Mouse (Mus musculus) C2C12 (cell line): ENCODE results near the gene Kif28. TPM values are rescaled to one million over a fixed set of nuclear protein-coding genes. Genes with fewer than 3 reads are reported as not detected.

Source experiments
- H3K27me3 ChIP-seq: one replicate; pipeline ENCODE4 v1.6.1; 2011; ENCODE audit not compliant: control insufficient read depth, insufficient read depth, insufficient read length
- H3K36me3 ChIP-seq: one replicate; pipeline ENCODE4 v1.6.1; 2011; ENCODE audit not compliant: control insufficient read depth, insufficient read depth
- H3K4me3 ChIP-seq: one replicate; pipeline ENCODE4 v1.5.1; 2011; ENCODE audit warnings: mild to moderate bottlenecking, control low read depth; ENCODE audit not compliant: poor library complexity, insufficient read depth, severe bottlenecking
- H3K79me2 ChIP-seq: one replicate; pipeline ENCODE4 v1.6.1; 2011; ENCODE audit not compliant: control insufficient read depth, insufficient read depth
- H3K79me3 ChIP-seq: one replicate; pipeline ENCODE4 v1.6.1; 2011; ENCODE audit warnings: low read depth, control low read depth
- H3ac ChIP-seq: one replicate; pipeline ENCODE3; 2011; ENCODE audit warnings: low read depth; ENCODE audit not compliant: control insufficient read depth, insufficient read length
- CEBPB ChIP-seq: IDR thresholded peaks from one replicate; pipeline ENCODE4 v1.6.1; 2011; ENCODE audit warnings: low read depth, mild to moderate bottlenecking, control low read depth, moderate library complexity
- CTCF ChIP-seq: IDR thresholded peaks from one replicate; pipeline ENCODE4 v1.5.1; 2011; ENCODE audit not compliant: control insufficient read depth, insufficient read depth, insufficient read length
- FOSL1 ChIP-seq: IDR thresholded peaks from one replicate; pipeline ENCODE4 v1.8.0; 2011; ENCODE audit warnings: mild to moderate bottlenecking, low read length; ENCODE audit not compliant: poor library complexity, insufficient read depth, severe bottlenecking
- MAX ChIP-seq: IDR thresholded peaks from one replicate; pipeline ENCODE4 v1.6.1; 2011; ENCODE audit warnings: mild to moderate bottlenecking, control low read depth
- MYOD1 ChIP-seq: IDR thresholded peaks from one replicate; pipeline ENCODE4 v1.6.1; 2011; ENCODE audit warnings: low read depth; ENCODE audit not compliant: control insufficient read depth, insufficient read length
- MYOG ChIP-seq: IDR thresholded peaks from one replicate; pipeline ENCODE4 v1.6.1; 2011; ENCODE audit not compliant: control insufficient read depth, insufficient read length; ENCODE audit errors: extremely low read depth
- USF1 ChIP-seq: IDR thresholded peaks from one replicate; pipeline ENCODE4 v1.6.1; 2011; ENCODE audit warnings: low read depth, mild to moderate bottlenecking, control low read depth, moderate library complexity
- polyA plus RNA-seq: library from polyadenylated mRNA; unstranded; fragments of >200 nt; fragmentation: generic; extraction: Trizol; gene quantifications from one replicate; pipeline ENCODE4 v1.2.1, GENCODE M21; 2012; ENCODE audit warnings: missing spikeins

The Kif28 gene
- polyA plus RNA-seq, 1 experiment: not detected

GRCm38 (mm10) chr1:179760086-179760485, 15.0 kb upstream of the Kif28 start:
- TF ChIP-seq FOSL1 (no peak), MAX (no peak)
- Histone ChIP-seq H3K4me3 (no peak overlapping the region), H3ac (no peak overlapping the region), H3K27me3 (no peaks in the 10 kb centered on the region), H3K79me3 (peaks cover 1% of the 10 kb centered on the region), H3K36me3 (peaks cover 99% of the 10 kb centered on the region), H3K79me2 (peaks cover 12% of the 10 kb centered on the region)

GRCm38 (mm10) chr1:179756477-179756876, 11.4 kb upstream of the Kif28 start:
- H3ac ChIP-seq: no peak overlapping the region
- H3K36me3 ChIP-seq: peaks cover 100% of the 10 kb centered on the region
- TF ChIP-seq CTCF: no peak
- no peak for TF ChIP-seq MAX
- no peak for TF ChIP-seq USF1
- TF ChIP-seq MYOG: no peak
- TF ChIP-seq CEBPB: no peak

GRCm38 (mm10) chr1:179753006-179753405, 7.9 kb upstream of the Kif28 start:
- Histone ChIP-seq H3ac (no peak overlapping the region), H3K79me3 (peaks cover 4% of the 10 kb centered on the region), H3K4me3 (no peak overlapping the region), H3K27me3 (no peaks in the 10 kb centered on the region), H3K36me3 (peaks cover 89% of the 10 kb centered on the region), H3K79me2 (peaks cover 45% of the 10 kb centered on the region)
- TF ChIP-seq MAX (no peak), MYOG (no peak), MYOD1 (no peak), CTCF (no peak), USF1 (no peak), FOSL1 (no peak), CEBPB (no peak)

More at GRCm38 (mm10) chr1:179756477-179756876, 11.4 kb upstream of the Kif28 start:
- peaks cover 4% of the 10 kb centered on the region for H3K79me3 ChIP-seq
- H3K4me3 ChIP-seq: no peak overlapping the region
- H3K27me3 ChIP-seq: no peaks in the 10 kb centered on the region
- H3K79me2 ChIP-seq: peaks cover 16% of the 10 kb centered on the region

- Histone ChIP-seq H3ac (no peak overlapping the region), H3K79me2 (peaks cover 45% of the 10 kb centered on the region), H3K79me3 (peaks cover 4% of the 10 kb centered on the region), H3K27me3 (no peaks in the 10 kb centered on the region), H3K4me3 (no peak overlapping the region), H3K36me3 (peaks cover 89% of the 10 kb centered on the region)
- no peak for TF ChIP-seq MAX
- no peak for TF ChIP-seq CTCF
- no peak for TF ChIP-seq FOSL1
- no peak for TF ChIP-seq MYOG
- TF ChIP-seq MYOD1: no peak
- no peak for TF ChIP-seq CEBPB
Measured at GRCm38 (mm10) chr1:179752276-179752675, 7.2 kb upstream of the Kif28 start.

- TF ChIP-seq USF1 (no peak), CEBPB (no peak)
- Histone ChIP-seq H3K79me2 (peaks cover 5% of the 10 kb centered on the region), H3K36me3 (peaks cover 44% of the 10 kb centered on the region), H3ac (no peak overlapping the region), H3K79me3 (no peaks in the 10 kb centered on the region), H3K4me3 (no peak overlapping the region), H3K27me3 (no peaks in the 10 kb centered on the region)
Measured at GRCm38 (mm10) chr1:179743593-179744193, 1.4 kb downstream of the Kif28 start.

- TF ChIP-seq CEBPB: no peak
- TF ChIP-seq MYOG: no peak
- no peak for TF ChIP-seq FOSL1
- no peak for TF ChIP-seq MAX
- no peak for TF ChIP-seq USF1
- TF ChIP-seq CTCF: no peak
- TF ChIP-seq MYOD1: no peak
- Histone ChIP-seq H3K79me3 (no peaks in the 10 kb centered on the region), H3K36me3 (no peaks in the 10 kb centered on the region), H3K4me3 (no peak overlapping the region), H3K27me3 (peaks cover 6% of the 10 kb centered on the region), H3K79me2 (no peaks in the 10 kb centered on the region), H3ac (no peak overlapping the region)
Measured at GRCm38 (mm10) chr1:179736483-179736882, 8.6 kb downstream of the Kif28 start.
